Mouse (Mus musculus): ENCODE data around the gene Nlrp6. TPM values are rescaled to one million over a fixed set of nuclear protein-coding genes. Genes with fewer than 3 reads are reported as not detected.

The Nlrp6 gene
- polyA plus RNA-seq, 1 experiment, result 0.07 TPM

- peak overlapping the region; percentile 6 for H3K4me3 ChIP-seq (replicated peaks; ENCODE audit: extremely low read depth, low read depth, low read length)
- TF ChIP-seq CTCF (IDR thresholded peaks at IDR 0.05; ENCODE audit: insufficient read depth, low read length) (no peak), POLR2A (IDR thresholded peaks at IDR 0.05; ENCODE audit: borderline replicate concordance, extremely low read depth, low read depth, low read length) (no peak)
- 39% methylated on average over 11 of the region's 11 CpGs for WGBS
- DNase-seq, result no peak
- H3K4me1 ChIP-seq (ENCODE audit: control insufficient read depth, insufficient read depth, low read length), result peaks cover 40% of the 10 kb centered on the region
Measured at GRCm38 (mm10) chr7:140953133-140953532, 32.4 kb downstream of the Nlrp6 start.

- peaks cover 37% of the 10 kb centered on the region for H3K4me1 ChIP-seq (ENCODE audit: control insufficient read depth, insufficient read depth, low read length)
- peak overlapping the region; percentile 43 for H3K4me3 ChIP-seq (replicated peaks; ENCODE audit: extremely low read depth, low read depth, low read length)
- TF ChIP-seq CTCF (IDR thresholded peaks at IDR 0.05; ENCODE audit: insufficient read depth, low read length) (no peak), POLR2A (IDR thresholded peaks at IDR 0.05; ENCODE audit: borderline replicate concordance, extremely low read depth, low read depth, low read length) (peak; percentile 44; the same call in 1 of the 2 replicates)
- DNase-seq, result no peak
- 17% methylated on average over 15 of the region's 15 CpGs for WGBS
Measured at GRCm38 (mm10) chr7:140953800-140954732, 33.4 kb downstream of the Nlrp6 start.

- WGBS, result 2% methylated on average over 9 of the region's 9 CpGs
- TF ChIP-seq POLR2A (IDR thresholded peaks at IDR 0.05; ENCODE audit: borderline replicate concordance, extremely low read depth, low read depth, low read length) (no peak), CTCF (IDR thresholded peaks at IDR 0.05; ENCODE audit: insufficient read depth, low read length) (no peak)
- DNase-seq, result no peak
- H3K4me3 ChIP-seq (replicated peaks; ENCODE audit: extremely low read depth, low read depth, low read length), result peak overlapping the region; percentile 43
- peaks cover 38% of the 10 kb centered on the region for H3K4me1 ChIP-seq (ENCODE audit: control insufficient read depth, insufficient read depth, low read length)
Measured at GRCm38 (mm10) chr7:140954733-140955071, 34.0 kb downstream of the Nlrp6 start.

- TF ChIP-seq POLR2A (IDR thresholded peaks at IDR 0.05; ENCODE audit: borderline replicate concordance, extremely low read depth, low read depth, low read length) (no peak), CTCF (IDR thresholded peaks at IDR 0.05; ENCODE audit: insufficient read depth, low read length) (no peak)
- H3K4me3 ChIP-seq (replicated peaks; ENCODE audit: extremely low read depth, low read depth, low read length), result peak overlapping the region; percentile 100
- WGBS, result 0% methylated on average over 17 of the region's 17 CpGs
- no peak for DNase-seq
- peaks cover 36% of the 10 kb centered on the region for H3K4me1 ChIP-seq (ENCODE audit: control insufficient read depth, insufficient read depth, low read length)
Measured at GRCm38 (mm10) chr7:140955342-140955741, 34.6 kb downstream of the Nlrp6 start.

- H3K4me1 ChIP-seq (ENCODE audit: control insufficient read depth, insufficient read depth, low read length), result peaks cover 29% of the 10 kb centered on the region
- TF ChIP-seq POLR2A (IDR thresholded peaks at IDR 0.05; ENCODE audit: borderline replicate concordance, extremely low read depth, low read depth, low read length) (peak; percentile 87), CTCF (IDR thresholded peaks at IDR 0.05; ENCODE audit: insufficient read depth, low read length) (no peak)
- DNase-seq, result peak; percentile 66
- peak within 1 kb of the TSS; percentile 100 for H3K4me3 ChIP-seq (replicated peaks; ENCODE audit: extremely low read depth, low read depth, low read length)
- 9% methylated on average over 11 of the region's 11 CpGs for WGBS
Measured at GRCm38 (mm10) chr7:140955758-140956555, 35.3 kb downstream of the Nlrp6 start, which contains the start of the genes Gm45717 and Ifitm2. Gm45717 (minus strand) TSS chr7:140955937. Ifitm2 (minus strand) TSS chr7:140955987.

GRCm38 (mm10) chr7:140956556-140956869 lies 35.8 kb downstream of the Nlrp6 start:
- WGBS, result 43% methylated on average over 6 of the region's 6 CpGs
- Histone ChIP-seq H3K4me1 (ENCODE audit: control insufficient read depth, insufficient read depth, low read length) (peaks cover 25% of the 10 kb centered on the region), H3K4me3 (replicated peaks; ENCODE audit: extremely low read depth, low read depth, low read length) (no peak overlapping the region)
- no peak for DNase-seq
- TF ChIP-seq CTCF (IDR thresholded peaks at IDR 0.05; ENCODE audit: insufficient read depth, low read length), result no peak
- peak; percentile 39; the same call in 1 of the 2 replicates for TF ChIP-seq POLR2A (IDR thresholded peaks at IDR 0.05; ENCODE audit: borderline replicate concordance, extremely low read depth, low read depth, low read length)

GRCm38 (mm10) chr7:140959181-140959901 lies 38.6 kb downstream of the Nlrp6 start:
- TF ChIP-seq CTCF (IDR thresholded peaks at IDR 0.05; ENCODE audit: insufficient read depth, low read length) (0 out of 2 replicates have a peak, but pooled peaks have one; percentile 7), POLR2A (IDR thresholded peaks at IDR 0.05; ENCODE audit: borderline replicate concordance, extremely low read depth, low read depth, low read length) (no peak)
- Histone ChIP-seq H3K4me1 (ENCODE audit: control insufficient read depth, insufficient read depth, low read length) (peaks cover 11% of the 10 kb centered on the region), H3K4me3 (replicated peaks; ENCODE audit: extremely low read depth, low read depth, low read length) (no peak overlapping the region)
- 10% methylated on average over 9 of the region's 9 CpGs for WGBS
- DNase-seq, result no peak

- H3K4me3 ChIP-seq (replicated peaks; ENCODE audit: extremely low read depth, low read depth, low read length), result no peak overlapping the region
- WGBS, result 80% methylated on average over 5 of the region's 5 CpGs
- DNase-seq, result no peak
- TF ChIP-seq POLR2A (IDR thresholded peaks at IDR 0.05; ENCODE audit: borderline replicate concordance, extremely low read depth, low read depth, low read length) (no peak), CTCF (IDR thresholded peaks at IDR 0.05; ENCODE audit: insufficient read depth, low read length) (no peak)
- peaks cover 11% of the 10 kb centered on the region for H3K4me1 ChIP-seq (ENCODE audit: control insufficient read depth, insufficient read depth, low read length)
Measured at GRCm38 (mm10) chr7:140960026-140960425, 39.3 kb downstream of the Nlrp6 start.

- 94% methylated on average over 2 of the region's 2 CpGs for WGBS
- Histone ChIP-seq H3K4me1 (ENCODE audit: control insufficient read depth, insufficient read depth, low read length) (peaks cover 7% of the 10 kb centered on the region; the same call in 1 of the 2 replicates), H3K4me3 (replicated peaks; ENCODE audit: extremely low read depth, low read depth, low read length) (no peak overlapping the region)
- DNase-seq, result no peak
- TF ChIP-seq CTCF (IDR thresholded peaks at IDR 0.05; ENCODE audit: insufficient read depth, low read length) (no peak), POLR2A (IDR thresholded peaks at IDR 0.05; ENCODE audit: borderline replicate concordance, extremely low read depth, low read depth, low read length) (no peak)
Measured at GRCm38 (mm10) chr7:140961416-140961815, 40.7 kb downstream of the Nlrp6 start.

Data from lung, adult 2 months (tissue).